Mouse (Mus musculus): ENCODE data around the gene Pax9. TPM values are rescaled to one million over a fixed set of nuclear protein-coding genes. Genes with fewer than 3 reads are reported as not detected.

The Pax9 gene
- not detected in 2 replicates for polyA plus RNA-seq (2012; rRNA removed)

- no peak within 1 kb of the TSS for H3K27ac ChIP-seq (ENCODE audit: insufficient read depth, low read length)
- H3K4me3 ChIP-seq (ENCODE audit: extremely low read depth, insufficient read depth, insufficient read length), result no peak within 1 kb of the TSS
- no peaks in the 10 kb centered on the region for H3K36me3 ChIP-seq (ENCODE audit: control insufficient read depth, insufficient read depth, low read length)
- peaks cover 12% of the 10 kb centered on the region for H3K27me3 ChIP-seq (ENCODE audit: control insufficient read depth, insufficient read depth, low read length)
- no peak for DNase-seq (ENCODE audit: low read depth in 1 of 2, low spot score in 2 of 2)
- 3% methylated on average over 40 of the region's 40 CpGs for WGBS
- TF ChIP-seq CTCF (IDR thresholded peaks at IDR 0.05; ENCODE audit: extremely low read depth, insufficient read depth, insufficient read length, insufficient replicate concordance) (no peak), POLR2A (IDR thresholded peaks at IDR 0.05; ENCODE audit: low read depth, low read length) (no peak)
- no peaks in the 10 kb centered on the region for H3K4me1 ChIP-seq (ENCODE audit: control insufficient read depth, insufficient read depth, insufficient read length)
Observed at GRCm38 (mm10) chr12:56691427-56692079, at the start of gene Pax9. TSS of gene Pax9 (plus strand) at chr12:56691767.

GRCm38 (mm10) chr12:56669451-56670122 lies 22.0 kb upstream of the Pax9 start:
- Histone ChIP-seq H3K27me3 (ENCODE audit: control insufficient read depth, insufficient read depth, low read length) (no peaks in the 10 kb centered on the region), H3K36me3 (ENCODE audit: control insufficient read depth, insufficient read depth, low read length) (no peaks in the 10 kb centered on the region), H3K4me1 (ENCODE audit: control insufficient read depth, insufficient read depth, insufficient read length) (no peaks in the 10 kb centered on the region), H3K27ac (ENCODE audit: insufficient read depth, low read length) (no peak overlapping the region), H3K4me3 (ENCODE audit: extremely low read depth, insufficient read depth, insufficient read length) (no peak overlapping the region)
- TF ChIP-seq POLR2A (IDR thresholded peaks at IDR 0.05; ENCODE audit: low read depth, low read length), result no peak
- no peak for TF ChIP-seq CTCF (IDR thresholded peaks at IDR 0.05; ENCODE audit: extremely low read depth, insufficient read depth, insufficient read length, insufficient replicate concordance)
- 82% methylated on average over 9 of the region's 9 CpGs for WGBS
- DNase-seq (ENCODE audit: low read depth in 1 of 2, low spot score in 2 of 2), result no peak

- no peak for TF ChIP-seq CTCF (IDR thresholded peaks at IDR 0.05; ENCODE audit: extremely low read depth, insufficient read depth, insufficient read length, insufficient replicate concordance)
- no peak for TF ChIP-seq POLR2A (IDR thresholded peaks at IDR 0.05; ENCODE audit: low read depth, low read length)
- Histone ChIP-seq H3K27ac (ENCODE audit: insufficient read depth, low read length) (no peak overlapping the region), H3K27me3 (ENCODE audit: control insufficient read depth, insufficient read depth, low read length) (no peaks in the 10 kb centered on the region), H3K4me3 (ENCODE audit: extremely low read depth, insufficient read depth, insufficient read length) (no peak overlapping the region), H3K36me3 (ENCODE audit: control insufficient read depth, insufficient read depth, low read length) (no peaks in the 10 kb centered on the region), H3K4me1 (ENCODE audit: control insufficient read depth, insufficient read depth, insufficient read length) (no peaks in the 10 kb centered on the region)
- WGBS, result 92% methylated on average over 9 of the region's 9 CpGs
- DNase-seq (ENCODE audit: low read depth in 1 of 2, low spot score in 2 of 2), result no peak
Observed at GRCm38 (mm10) chr12:56670795-56671194, 20.8 kb upstream of the Pax9 start.

- H3K4me3 ChIP-seq (ENCODE audit: extremely low read depth, insufficient read depth, insufficient read length), result no peak overlapping the region
- H3K27me3 ChIP-seq (ENCODE audit: control insufficient read depth, insufficient read depth, low read length), result no peaks in the 10 kb centered on the region
- DNase-seq (ENCODE audit: low read depth in 1 of 2, low spot score in 2 of 2), result no peak
- TF ChIP-seq CTCF (IDR thresholded peaks at IDR 0.05; ENCODE audit: extremely low read depth, insufficient read depth, insufficient read length, insufficient replicate concordance) (no peak), POLR2A (IDR thresholded peaks at IDR 0.05; ENCODE audit: low read depth, low read length) (no peak)
- H3K36me3 ChIP-seq (ENCODE audit: control insufficient read depth, insufficient read depth, low read length), result no peaks in the 10 kb centered on the region
- H3K27ac ChIP-seq (ENCODE audit: insufficient read depth, low read length), result no peak overlapping the region
- no peaks in the 10 kb centered on the region for H3K4me1 ChIP-seq (ENCODE audit: control insufficient read depth, insufficient read depth, insufficient read length)
- WGBS, result 28% methylated on average over 3 of the region's 3 CpGs
Observed at GRCm38 (mm10) chr12:56674726-56675125, 16.8 kb upstream of the Pax9 start.

- H3K27me3 ChIP-seq (ENCODE audit: control insufficient read depth, insufficient read depth, low read length), result peaks cover 3% of the 10 kb centered on the region; the same call in 1 of the 2 replicates
- H3K27ac ChIP-seq (ENCODE audit: insufficient read depth, low read length), result no peak overlapping the region
- 7% methylated on average over 7 of the region's 7 CpGs for WGBS
- no peak for DNase-seq (ENCODE audit: low read depth in 1 of 2, low spot score in 2 of 2)
- TF ChIP-seq POLR2A (IDR thresholded peaks at IDR 0.05; ENCODE audit: low read depth, low read length) (no peak), CTCF (IDR thresholded peaks at IDR 0.05; ENCODE audit: extremely low read depth, insufficient read depth, insufficient read length, insufficient replicate concordance) (no peak)
- no peaks in the 10 kb centered on the region for H3K4me1 ChIP-seq (ENCODE audit: control insufficient read depth, insufficient read depth, insufficient read length)
- H3K4me3 ChIP-seq (ENCODE audit: extremely low read depth, insufficient read depth, insufficient read length), result no peak overlapping the region
- no peaks in the 10 kb centered on the region for H3K36me3 ChIP-seq (ENCODE audit: control insufficient read depth, insufficient read depth, low read length)
Observed at GRCm38 (mm10) chr12:56677620-56678019, 13.9 kb upstream of the Pax9 start.

- Histone ChIP-seq H3K4me3 (ENCODE audit: extremely low read depth, insufficient read depth, insufficient read length) (no peak overlapping the region), H3K27me3 (ENCODE audit: control insufficient read depth, insufficient read depth, low read length) (peaks cover 3% of the 10 kb centered on the region; the same call in 1 of the 2 replicates), H3K4me1 (ENCODE audit: control insufficient read depth, insufficient read depth, insufficient read length) (no peaks in the 10 kb centered on the region)
Observed at GRCm38 (mm10) chr12:56681096-56681811, 10.3 kb upstream of the Pax9 start.

More at GRCm38 (mm10) chr12:56681096-56681811, 10.3 kb upstream of the Pax9 start:
- whole genome bisulfite sequencing, result 7% methylated on average over 38 of the region's 38 CpGs
- no peak for DNase-seq (ENCODE audit: low read depth in 1 of 2, low spot score in 2 of 2)
- no peak for TF ChIP-seq POLR2A (IDR thresholded peaks at IDR 0.05; ENCODE audit: low read depth, low read length)
- TF ChIP-seq CTCF (IDR thresholded peaks at IDR 0.05; ENCODE audit: extremely low read depth, insufficient read depth, insufficient read length, insufficient replicate concordance), result no peak
- no peak overlapping the region for H3K27ac ChIP-seq (ENCODE audit: insufficient read depth, low read length)
- no peaks in the 10 kb centered on the region for H3K36me3 ChIP-seq (ENCODE audit: control insufficient read depth, insufficient read depth, low read length)

Data from spleen, adult 2 months (tissue).